Mouse (Mus musculus) megakaryocyte, embryonic 14.5 days (primary cell): ENCODE data around the gene Upp2.

Source experiments
- FLI1 ChIP-seq: IDR thresholded peaks from 2 replicates; pipeline ENCODE4 v1.6.1; 2012; ENCODE audit warnings: low read length, inconsistent platforms, mixed read lengths
- GATA1 ChIP-seq: IDR thresholded peaks from 3 replicates; pipeline ENCODE4 v1.6.1; 2012; ENCODE audit warnings: mixed read lengths, low read length, inconsistent platforms, borderline replicate concordance

DNA sequence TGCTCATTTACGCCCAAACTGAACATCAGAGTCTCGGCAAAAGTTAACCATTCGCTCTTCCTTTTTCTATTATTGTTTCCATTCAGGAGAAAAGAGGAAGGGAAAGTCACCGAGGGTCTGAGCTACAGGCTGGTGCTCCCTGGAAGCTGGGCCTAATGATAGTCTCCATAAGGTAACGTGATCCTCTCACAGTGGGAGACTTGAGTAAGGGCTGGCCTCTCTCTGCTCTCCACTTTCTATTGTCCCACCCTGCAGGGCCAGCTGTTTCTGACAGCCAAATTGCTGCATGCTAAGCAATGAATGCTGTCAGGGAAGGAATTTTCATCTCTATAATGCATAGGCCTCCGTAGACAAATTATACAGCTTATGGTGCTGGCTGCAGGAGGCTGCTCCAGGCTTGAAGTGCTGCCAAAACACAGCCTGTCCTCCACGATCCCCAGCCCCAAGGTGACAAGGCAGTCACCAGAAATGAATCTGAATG is 33.5 kb upstream of the Upp2 start:
- TF ChIP-seq GATA1 (no peak), FLI1 (no peak)
